Mouse (Mus musculus) left cerebral cortex, adult 18-20 months (tissue): ENCODE measurements around the gene Atg10. TPM values are rescaled to one million over a fixed set of nuclear protein-coding genes. Genes with fewer than 3 reads are reported as not detected.
"Not testable (repeated sequence)": the region's sequence is repeated elsewhere in the genome, so short reads cannot be mapped to it uniquely, and the experiment has no call there.

Source experiments
- DNase-seq, 2 experiments: peaks; one replicate each; pipeline ENCODE4 v3.0.0; 2021 to 2022; ENCODE audit warnings: low spot score in 2 of 2, mixed read lengths in 1 of 2
- long read RNA-seq, 2 experiments: library from polyadenylated mRNA; stranded (forward); transcript quantifications; one replicate each; pipeline ENCODE4 v2.0.0; 2021
- total RNA-seq, 2 experiments: library from RNA; stranded (reverse); gene quantifications; 2 replicates each; pipeline ENCODE4 v1.2.3; 2021

Gene Atg10
- 10 to 100 TPM; 15.5 to 17.7 TPM for total RNA-seq
- long read RNA-seq, experiment 1, transcript Atg10-201 (8 exons, 1,583 nt), result major isoform, 10 of 20 reads
- long read RNA-seq, experiment 1, partial matches to known transcripts, result 1 of 20 reads
- long read RNA-seq, experiment 1, other reads (novel, unspliced or antisense), result 6 of 20 reads
- long read RNA-seq, experiment 2, transcript Atg10-201 (8 exons, 1,583 nt), result major isoform, 10 of 21 reads
- long read RNA-seq, experiment 2, partial matches to known transcripts, result 1 of 21 reads
- long read RNA-seq, experiment 2, other reads (novel, unspliced or antisense), result 6 of 21 reads

- peak; percentile 86 to 92 for DNase-seq
Observed at GRCm38 (mm10) chr13:91223587-91224437, at the start of gene Atg10. Atg10 (minus strand) TSS chr13:91223968.

- DNase-seq, result no peak
Observed at GRCm38 (mm10) chr13:91252406-91252805, 28.6 kb upstream of the Atg10 start.

- no peak for DNase-seq
Observed at GRCm38 (mm10) chr13:91251636-91252035, 27.9 kb upstream of the Atg10 start.

GRCm38 (mm10) chr13:91250050-91250449, 26.3 kb upstream of the Atg10 start:
- DNase-seq, result not testable (repeated sequence)

- no peak for DNase-seq
Observed at GRCm38 (mm10) chr13:91246472-91246871, 22.7 kb upstream of the Atg10 start.

- no peak for DNase-seq
Observed at GRCm38 (mm10) chr13:91237976-91238375, 14.2 kb upstream of the Atg10 start.

GRCm38 (mm10) chr13:91236884-91237283, 13.1 kb upstream of the Atg10 start:
- DNase-seq, result no peak

GRCm38 (mm10) chr13:91224438-91224814, 658 bp upstream of the Atg10 start:
- no peak for DNase-seq

- DNase-seq, result no peak
Observed at GRCm38 (mm10) chr13:91223063-91223462, 705 bp downstream of the Atg10 start.

- DNase-seq, result no peak
Observed at GRCm38 (mm10) chr13:91221696-91222095, 2.1 kb downstream of the Atg10 start.

- no peak for DNase-seq
Observed at GRCm38 (mm10) chr13:91217691-91218090, 6.1 kb downstream of the Atg10 start.

- DNase-seq, result no peak
Observed at GRCm38 (mm10) chr13:91216656-91217205, 7.0 kb downstream of the Atg10 start.

- no peak for DNase-seq
Observed at GRCm38 (mm10) chr13:91212958-91213357, 10.8 kb downstream of the Atg10 start.

- DNase-seq, result peak in 1 of 2 experiments; percentile 6
Observed at GRCm38 (mm10) chr13:91206237-91206636, 17.5 kb downstream of the Atg10 start.

GRCm38 (mm10) chr13:91202564-91202963, 21.2 kb downstream of the Atg10 start:
- no peak for DNase-seq

- DNase-seq, result no peak
Observed at GRCm38 (mm10) chr13:91187378-91188234, 36.2 kb downstream of the Atg10 start.

GRCm38 (mm10) chr13:91185248-91185867, 38.4 kb downstream of the Atg10 start:
- DNase-seq, result no peak

GRCm38 (mm10) chr13:91184226-91184625, 39.5 kb downstream of the Atg10 start:
- DNase-seq, result no peak

- DNase-seq, result no peak
Observed at GRCm38 (mm10) chr13:91180364-91180763, 43.4 kb downstream of the Atg10 start.

GRCm38 (mm10) chr13:91179174-91179899, 44.4 kb downstream of the Atg10 start:
- no peak for DNase-seq
